Mouse (Mus musculus): ENCODE results near the gene Mrto4. TPM values are rescaled to one million over a fixed set of nuclear protein-coding genes. Genes with fewer than 3 reads are reported as not detected.

Gene Mrto4
- polyA plus RNA-seq, 1 experiment from 2014 or later = 123 TPM

DNA sequence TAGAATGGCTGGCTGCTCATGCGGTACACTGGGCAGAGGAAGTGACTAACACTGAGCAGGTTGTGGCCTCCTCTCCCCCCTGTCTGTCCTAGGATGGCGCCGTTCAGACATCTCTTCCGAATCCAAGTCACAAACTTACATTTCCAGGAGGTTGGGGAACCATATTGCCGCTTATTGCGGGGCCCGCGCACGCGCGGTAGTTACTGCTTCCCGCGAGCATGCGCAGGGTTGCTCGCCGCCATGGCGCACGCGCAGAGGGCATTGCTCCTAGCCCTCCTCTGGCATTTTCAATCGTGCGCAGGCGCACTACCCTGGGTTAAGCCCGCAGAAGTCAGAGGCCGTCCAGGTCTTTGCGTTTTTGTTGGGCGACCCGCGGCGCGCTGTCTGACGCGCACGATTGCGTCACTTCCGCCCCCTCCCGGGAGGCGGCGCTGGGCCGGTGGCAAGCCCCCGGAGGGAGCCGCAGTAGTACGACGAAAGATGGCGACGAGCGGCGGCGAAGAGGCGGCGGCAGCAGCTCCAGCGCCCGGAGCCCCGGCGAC is 27.9 kb upstream of the Mrto4 start:
- Histone ChIP-seq H3K36me3 (ENCODE audit: insufficient read depth, low read length) (peaks cover 17% of the 10 kb centered on the region; the same call in 1 of the 2 replicates), H3K4me1 (ENCODE audit: insufficient read depth, low read length) (peaks cover 21% of the 10 kb centered on the region), H3K9me3 (ENCODE audit: low read length) (no peaks in the 10 kb centered on the region), H3K9ac (replicated peaks; ENCODE audit: low read length) (peak overlapping the region; percentile 93), H3K27me3 (ENCODE audit: insufficient read depth, low read length) (no peaks in the 10 kb centered on the region), H3K4me2 (replicated peaks; ENCODE audit: low read depth, low read length) (peak overlapping the region; percentile 96), H3K4me3 (ENCODE audit: low read length) (peak overlapping the region; percentile 93), H3K27ac (ENCODE audit: low read length) (peak overlapping the region; percentile 94)
- under 1% methylated on average over 54 of the region's 54 CpGs for WGBS
- ATAC-seq (ENCODE audit: low FRiP score, low TSS enrichment) = peak; percentile 98

DNA sequence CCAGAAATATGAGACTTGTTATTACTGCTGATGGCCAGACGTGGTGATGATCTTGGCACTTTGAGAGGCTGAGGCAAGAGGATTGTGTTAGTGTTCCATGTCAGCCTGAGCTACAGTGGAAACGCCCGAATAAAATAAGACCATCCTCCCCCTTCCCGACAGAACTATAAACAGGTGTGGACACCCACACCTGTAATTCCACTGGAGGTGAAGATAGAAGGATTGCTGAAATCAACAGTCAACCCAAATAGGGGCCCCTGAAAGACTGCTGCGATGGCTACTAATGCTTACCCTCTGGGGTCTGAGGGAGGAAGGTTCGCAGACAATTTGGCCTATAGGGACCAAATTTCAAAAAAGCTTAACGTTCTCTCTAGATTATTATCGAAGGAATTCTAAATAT is 27.3 kb upstream of the Mrto4 start:
- Histone ChIP-seq H3K4me1 (ENCODE audit: insufficient read depth, low read length) (peaks cover 21% of the 10 kb centered on the region), H3K4me3 (ENCODE audit: low read length) (peak overlapping the region; percentile 93), H3K4me2 (replicated peaks; ENCODE audit: low read depth, low read length) (peak overlapping the region; percentile 96), H3K9me3 (ENCODE audit: low read length) (no peaks in the 10 kb centered on the region), H3K27me3 (ENCODE audit: insufficient read depth, low read length) (no peaks in the 10 kb centered on the region), H3K27ac (ENCODE audit: low read length) (peak overlapping the region; percentile 94), H3K9ac (replicated peaks; ENCODE audit: low read length) (peak overlapping the region; percentile 93), H3K36me3 (ENCODE audit: insufficient read depth, low read length) (peaks cover 22% of the 10 kb centered on the region; the same call in 1 of the 2 replicates)
- no peak for ATAC-seq (ENCODE audit: low FRiP score, low TSS enrichment)
- WGBS = 10% methylated on average over 8 of the region's 8 CpGs

DNA sequence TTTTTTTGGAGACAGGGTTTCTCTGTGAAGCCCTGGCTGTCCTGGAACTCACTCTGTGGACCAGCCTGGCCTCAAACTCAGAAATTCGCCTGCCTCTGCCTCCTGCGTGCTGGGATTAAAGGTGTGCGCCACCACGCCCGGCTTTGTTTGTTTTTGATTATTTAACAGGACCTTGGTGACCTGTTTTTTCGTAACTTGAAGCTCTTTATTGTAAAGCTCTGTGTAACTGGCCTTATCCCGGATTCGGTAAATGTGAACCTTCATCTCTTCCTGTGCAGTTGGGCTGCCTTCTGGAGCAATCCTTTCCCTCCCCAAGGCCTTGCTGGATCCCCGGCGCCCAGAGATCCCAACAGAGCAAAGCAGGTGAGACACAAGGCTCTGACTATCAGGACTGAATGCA is 21.2 kb upstream of the Mrto4 start:
- no peaks in the 10 kb centered on the region for H3K27me3 ChIP-seq (ENCODE audit: insufficient read depth, low read length)
- WGBS = 89% methylated on average over 10 of the region's 10 CpGs
- H3K27ac ChIP-seq (ENCODE audit: low read length) = no peak overlapping the region
- no peak overlapping the region for H3K9ac ChIP-seq (replicated peaks; ENCODE audit: low read length)
- ATAC-seq (ENCODE audit: low FRiP score, low TSS enrichment) = no peak
- H3K4me3 ChIP-seq (ENCODE audit: low read length) = no peak overlapping the region
- H3K4me2 ChIP-seq (replicated peaks; ENCODE audit: low read depth, low read length) = no peak overlapping the region
- no peaks in the 10 kb centered on the region for H3K9me3 ChIP-seq (ENCODE audit: low read length)
- H3K4me1 ChIP-seq (ENCODE audit: insufficient read depth, low read length) = no peaks in the 10 kb centered on the region
- H3K36me3 ChIP-seq (ENCODE audit: insufficient read depth, low read length) = peaks cover 68% of the 10 kb centered on the region

DNA sequence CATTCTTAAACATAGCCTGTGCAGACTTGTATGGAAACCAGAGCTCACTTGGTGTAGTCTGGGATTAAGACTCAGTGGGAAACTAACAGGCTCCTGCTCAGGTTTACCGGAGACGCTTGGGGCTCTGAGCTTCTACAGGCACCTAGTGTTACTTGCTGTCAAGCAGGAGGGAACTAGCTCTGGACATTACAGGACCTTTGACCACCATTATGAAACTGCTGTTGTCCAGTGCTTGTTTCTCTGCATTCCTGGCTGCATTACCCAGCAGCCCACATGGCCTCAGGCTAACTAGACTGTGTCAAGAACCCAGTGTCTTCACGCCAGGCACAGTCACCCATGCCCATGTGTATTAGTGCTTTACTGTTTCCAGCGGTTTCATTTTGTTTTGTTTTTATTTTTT is 20.8 kb upstream of the Mrto4 start:
- H3K27ac ChIP-seq (ENCODE audit: low read length) = no peak overlapping the region
- H3K4me1 ChIP-seq (ENCODE audit: insufficient read depth, low read length) = no peaks in the 10 kb centered on the region
- no peaks in the 10 kb centered on the region for H3K27me3 ChIP-seq (ENCODE audit: insufficient read depth, low read length)
- H3K9ac ChIP-seq (replicated peaks; ENCODE audit: low read length) = no peak overlapping the region
- WGBS = 93% methylated on average over 4 of the region's 4 CpGs
- H3K36me3 ChIP-seq (ENCODE audit: insufficient read depth, low read length) = peaks cover 70% of the 10 kb centered on the region
- no peak for ATAC-seq (ENCODE audit: low FRiP score, low TSS enrichment)
- H3K4me3 ChIP-seq (ENCODE audit: low read length) = no peak overlapping the region
- no peak overlapping the region for H3K4me2 ChIP-seq (replicated peaks; ENCODE audit: low read depth, low read length)
- H3K9me3 ChIP-seq (ENCODE audit: low read length) = no peaks in the 10 kb centered on the region

DNA sequence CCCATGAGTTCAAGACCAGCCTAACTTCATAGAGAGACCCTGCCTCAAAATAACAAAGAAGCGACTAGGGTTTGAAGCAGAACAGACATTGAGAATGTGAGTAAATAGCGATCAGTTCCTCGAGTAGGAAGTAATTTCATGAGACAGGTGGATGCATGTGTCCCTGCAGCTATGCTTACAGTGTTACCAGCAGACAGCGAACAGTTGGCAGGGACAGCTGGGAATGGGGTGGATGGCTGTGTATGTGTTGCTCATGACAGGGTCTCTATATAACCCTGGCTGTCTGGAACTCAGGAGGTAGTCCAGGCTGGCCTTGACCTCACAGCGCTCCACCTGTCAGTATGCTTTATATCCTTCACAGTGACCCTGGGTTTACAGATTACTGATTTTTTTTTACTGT is 15.7 kb upstream of the Mrto4 start:
- H3K27ac ChIP-seq (ENCODE audit: low read length) = no peak overlapping the region
- peaks cover 79% of the 10 kb centered on the region for H3K36me3 ChIP-seq (ENCODE audit: insufficient read depth, low read length)
- H3K4me3 ChIP-seq (ENCODE audit: low read length) = no peak overlapping the region
- no peaks in the 10 kb centered on the region for H3K27me3 ChIP-seq (ENCODE audit: insufficient read depth, low read length)
- no peak overlapping the region for H3K9ac ChIP-seq (replicated peaks; ENCODE audit: low read length)
- no peaks in the 10 kb centered on the region for H3K4me1 ChIP-seq (ENCODE audit: insufficient read depth, low read length)
- no peak overlapping the region for H3K4me2 ChIP-seq (replicated peaks; ENCODE audit: low read depth, low read length)
- no peaks in the 10 kb centered on the region for H3K9me3 ChIP-seq (ENCODE audit: low read length)
- 93% methylated on average over 5 of the region's 5 CpGs for WGBS
- ATAC-seq (ENCODE audit: low FRiP score, low TSS enrichment) = no peak

DNA sequence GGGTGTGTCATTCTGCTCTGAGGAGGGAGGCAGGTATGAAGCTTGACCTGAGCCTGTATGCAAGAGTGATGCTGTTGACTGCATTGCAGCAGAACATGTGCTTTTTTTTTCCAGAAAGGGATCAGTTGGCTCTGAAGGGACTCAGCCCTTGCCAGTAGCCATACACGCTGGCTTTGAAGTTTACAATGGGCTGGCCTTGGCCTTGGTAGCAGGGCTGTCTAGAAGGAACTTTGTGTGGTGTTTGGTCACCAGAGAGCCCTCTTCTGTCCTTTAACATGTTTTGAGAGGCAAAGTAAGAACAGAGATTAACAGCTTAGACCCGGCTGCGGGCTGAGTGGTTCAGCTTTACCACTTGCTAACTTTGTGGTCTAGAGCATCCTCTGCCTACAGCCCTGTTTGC is 15.0 kb upstream of the Mrto4 start:
- peaks cover 81% of the 10 kb centered on the region for H3K36me3 ChIP-seq (ENCODE audit: insufficient read depth, low read length)
- H3K9ac ChIP-seq (replicated peaks; ENCODE audit: low read length) = no peak overlapping the region
- ATAC-seq (ENCODE audit: low FRiP score, low TSS enrichment) = no peak
- H3K9me3 ChIP-seq (ENCODE audit: low read length) = no peaks in the 10 kb centered on the region
- no peak overlapping the region for H3K4me3 ChIP-seq (ENCODE audit: low read length)
- H3K4me1 ChIP-seq (ENCODE audit: insufficient read depth, low read length) = no peaks in the 10 kb centered on the region
- WGBS = 97% methylated on average over 3 of the region's 3 CpGs
- H3K27me3 ChIP-seq (ENCODE audit: insufficient read depth, low read length) = no peaks in the 10 kb centered on the region
- no peak overlapping the region for H3K27ac ChIP-seq (ENCODE audit: low read length)
- H3K4me2 ChIP-seq (replicated peaks; ENCODE audit: low read depth, low read length) = no peak overlapping the region

DNA sequence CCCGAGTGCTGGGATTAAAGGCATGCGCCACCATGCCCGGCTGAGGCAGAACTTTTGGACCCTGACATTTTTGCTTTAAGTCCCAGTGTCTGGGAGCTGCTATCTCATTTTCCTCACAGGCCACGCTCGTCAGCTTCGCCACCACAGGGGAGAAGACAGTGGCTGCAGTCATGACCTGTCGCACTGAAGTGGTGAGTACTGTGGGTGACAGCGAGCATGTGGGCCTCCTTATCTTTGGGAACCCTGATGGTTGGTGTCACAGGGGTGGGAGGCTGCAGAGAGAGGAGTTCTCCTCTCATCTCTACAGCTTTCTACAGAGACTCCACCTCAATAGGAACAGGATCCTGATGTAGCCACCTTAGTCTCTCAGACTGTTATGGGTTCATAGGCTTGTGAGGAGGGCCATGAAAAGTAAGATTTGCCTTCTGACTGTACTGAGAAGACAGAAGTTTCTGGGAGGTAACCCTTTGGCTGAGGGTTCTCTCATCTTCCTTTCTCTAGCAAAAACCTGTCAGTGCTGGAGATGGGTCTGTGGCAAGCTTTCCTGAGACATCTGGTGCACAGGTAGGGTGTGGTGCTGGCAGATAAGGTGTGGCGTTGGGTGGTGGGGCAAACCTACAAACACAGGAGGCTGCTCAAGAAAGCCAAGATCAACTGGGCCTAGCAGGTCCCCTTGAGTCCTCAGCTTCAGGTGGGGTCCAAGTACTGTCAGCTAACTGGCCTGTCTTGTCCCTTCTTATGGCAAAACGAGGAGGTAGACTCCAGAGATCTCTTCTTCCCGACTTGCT is 8.6 kb upstream of the Mrto4 start:
- WGBS = 95% methylated on average over 11 of the region's 11 CpGs
- Histone ChIP-seq H3K9ac (replicated peaks; ENCODE audit: low read length) (no peak overlapping the region), H3K4me2 (replicated peaks; ENCODE audit: low read depth, low read length) (no peak overlapping the region), H3K27me3 (ENCODE audit: insufficient read depth, low read length) (no peaks in the 10 kb centered on the region), H3K36me3 (ENCODE audit: insufficient read depth, low read length) (peaks cover 75% of the 10 kb centered on the region), H3K4me1 (ENCODE audit: insufficient read depth, low read length) (no peaks in the 10 kb centered on the region), H3K4me3 (ENCODE audit: low read length) (no peak overlapping the region), H3K9me3 (ENCODE audit: low read length) (no peaks in the 10 kb centered on the region), H3K27ac (ENCODE audit: low read length) (no peak overlapping the region)
- ATAC-seq (ENCODE audit: low FRiP score, low TSS enrichment) = no peak

DNA sequence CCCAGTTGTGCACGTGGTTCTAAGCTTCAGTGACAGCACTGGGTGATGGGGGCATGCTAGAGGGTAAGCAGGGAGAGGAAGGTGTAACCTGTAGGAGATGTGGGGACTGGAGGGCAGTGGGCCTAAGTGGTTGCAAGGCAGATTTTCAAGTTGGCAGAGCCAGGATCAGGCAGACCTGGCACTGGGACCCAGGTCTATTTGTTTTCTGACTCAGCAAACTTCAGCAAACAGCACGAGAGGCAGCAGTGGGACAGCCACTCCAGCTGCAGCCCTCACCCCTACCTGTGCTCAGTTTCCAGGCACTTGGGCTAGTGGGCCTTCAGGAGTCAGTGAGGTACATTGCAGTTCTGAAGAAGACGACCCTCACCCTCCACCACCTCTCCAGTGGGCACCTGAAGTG is 4.8 kb upstream of the Mrto4 start:
- Histone ChIP-seq H3K4me1 (ENCODE audit: insufficient read depth, low read length) (0 out of 2 replicates have a peak, but pooled peaks cover 6% of the 10 kb centered on the region), H3K36me3 (ENCODE audit: insufficient read depth, low read length) (peaks cover 54% of the 10 kb centered on the region), H3K9me3 (ENCODE audit: low read length) (no peaks in the 10 kb centered on the region), H3K27me3 (ENCODE audit: insufficient read depth, low read length) (no peaks in the 10 kb centered on the region), H3K4me3 (ENCODE audit: low read length) (no peak overlapping the region), H3K4me2 (replicated peaks; ENCODE audit: low read depth, low read length) (no peak overlapping the region), H3K9ac (replicated peaks; ENCODE audit: low read length) (no peak overlapping the region), H3K27ac (ENCODE audit: low read length) (no peak overlapping the region)
- no peak for ATAC-seq (ENCODE audit: low FRiP score, low TSS enrichment)
- WGBS = 92% methylated on average over 3 of the region's 3 CpGs

DNA sequence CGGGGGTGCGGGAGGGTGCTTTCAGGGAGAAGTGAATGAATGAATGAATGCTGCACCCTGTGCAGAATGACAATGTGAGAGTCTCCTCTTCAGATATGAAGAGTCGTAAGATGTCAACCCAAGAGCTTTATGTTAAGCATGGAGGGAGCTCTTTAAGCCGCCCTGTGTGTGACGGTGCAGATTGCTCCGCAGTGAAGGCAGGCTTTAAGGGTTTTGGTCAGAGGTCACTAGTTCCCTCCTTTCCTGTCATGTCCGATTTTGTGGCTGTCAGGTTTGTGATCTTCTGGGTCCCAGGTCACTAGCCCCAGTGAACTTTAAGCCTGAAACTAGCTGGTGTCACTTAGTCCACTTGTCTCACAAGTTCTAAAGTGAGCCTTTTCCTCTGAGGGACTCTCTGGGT is 456 bp upstream of the Mrto4 start:
- peaks cover 35% of the 10 kb centered on the region for H3K36me3 ChIP-seq (ENCODE audit: insufficient read depth, low read length)
- 1% methylated on average over 7 of the region's 7 CpGs for WGBS
- H3K9ac ChIP-seq (replicated peaks; ENCODE audit: low read length) = peak overlapping the region; percentile 90
- H3K4me1 ChIP-seq (ENCODE audit: insufficient read depth, low read length) = peaks cover 16% of the 10 kb centered on the region
- H3K9me3 ChIP-seq (ENCODE audit: low read length) = no peaks in the 10 kb centered on the region
- H3K27ac ChIP-seq (ENCODE audit: low read length) = peak overlapping the region; percentile 98
- H3K4me3 ChIP-seq (ENCODE audit: low read length) = peak overlapping the region; percentile 95
- ATAC-seq (ENCODE audit: low FRiP score, low TSS enrichment) = peak; percentile 33
- H3K4me2 ChIP-seq (replicated peaks; ENCODE audit: low read depth, low read length) = peak overlapping the region; percentile 92
- no peaks in the 10 kb centered on the region for H3K27me3 ChIP-seq (ENCODE audit: insufficient read depth, low read length)

DNA sequence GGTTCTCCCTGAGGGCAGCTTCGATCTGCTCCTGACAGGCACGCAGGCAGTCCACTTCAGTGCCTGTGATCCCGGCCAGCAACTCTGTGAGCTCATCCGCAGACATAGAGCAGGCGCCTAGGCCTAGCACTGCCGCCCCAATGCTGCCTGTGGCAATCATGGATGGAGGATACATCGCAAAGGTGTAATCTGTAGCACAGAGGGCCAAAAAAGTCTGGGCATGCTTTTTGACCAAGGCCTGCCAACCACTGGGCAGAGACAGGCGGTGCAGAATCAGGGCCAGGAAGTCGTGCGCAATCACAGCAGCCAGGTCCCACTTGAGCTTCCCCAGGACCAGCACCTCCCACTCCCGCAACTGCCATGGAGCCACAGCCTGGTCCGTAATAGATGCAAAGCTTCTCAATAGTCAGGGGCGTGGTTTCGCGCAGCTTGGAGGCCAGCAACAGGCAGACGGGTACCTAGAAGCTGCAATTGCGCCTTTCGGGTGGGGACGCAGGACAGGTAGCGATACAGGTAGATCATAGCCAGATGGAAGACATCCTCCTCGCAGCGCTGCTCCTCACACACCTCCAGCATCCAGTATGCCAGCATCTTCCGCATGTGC is 6.9 kb downstream of the Mrto4 start:
- Histone ChIP-seq H3K36me3 (ENCODE audit: insufficient read depth, low read length) (peaks cover 41% of the 10 kb centered on the region), H3K9ac (replicated peaks; ENCODE audit: low read length) (no peak overlapping the region), H3K27me3 (ENCODE audit: insufficient read depth, low read length) (no peaks in the 10 kb centered on the region), H3K4me2 (replicated peaks; ENCODE audit: low read depth, low read length) (no peak overlapping the region), H3K4me1 (ENCODE audit: insufficient read depth, low read length) (no peaks in the 10 kb centered on the region), H3K4me3 (ENCODE audit: low read length) (no peak overlapping the region), H3K9me3 (ENCODE audit: low read length) (no peaks in the 10 kb centered on the region), H3K27ac (ENCODE audit: low read length) (no peak overlapping the region)
- WGBS = 83% methylated on average over 23 of the region's 23 CpGs
- ATAC-seq (ENCODE audit: low FRiP score, low TSS enrichment) = no peak; the same call in 1 of the 2 replicates
